Comparison of ENCODE assay signal across 8 mouse cellular contexts in genomic region chr9:121286325-121286901, GRCm38 (mm10). TPM values are rescaled to one million over a fixed set of nuclear protein-coding genes. Genes with fewer than 3 reads are reported as not detected.
DNase-seq lines count a peak whose midpoint lies in the region; ATAC-seq and TF ChIP-seq lines count a peak whose summit lies in the region.

No protein-coding gene starts in this region.

- intact Hi-C loops in gastrocnemius, postnatal 14 days (cut with DNase I; ENCODE audit: low total_unique reads), result no loop called here

- H3K4me3 ChIP-seq in lung, embryonic 15.5 days, result peak overlapping the region; percentile 47
- H3K4me3 ChIP-seq in lung, adult 2 months (replicated peaks; ENCODE audit: extremely low read depth, low read depth, low read length), result no peak overlapping the region
- H3K4me3 ChIP-seq in forebrain, embryonic 10.5 days, result peak overlapping the region; percentile 57
- H3K4me3 ChIP-seq in limb, embryonic 14.5 days (replicated peaks; ENCODE audit: low read length), result peak overlapping the region; percentile 45
- peak overlapping the region; percentile 49 for H3K4me3 ChIP-seq in neural tube, embryonic 15.5 days (replicated peaks)

- no peak for DNase-seq in lung, adult 2 months
- no peak for DNase-seq in forebrain, embryonic 10.5 days (ENCODE audit: extremely low spot score, low spot score)
- DNase-seq in limb, embryonic 14.5 days (ENCODE audit: low spot score), result no peak
- DNase-seq in urinary bladder, postnatal 36 days (ENCODE audit: low spot score in 2 of 2), result no peak
- no peak for DNase-seq in gastrocnemius, postnatal 14 days

- peaks cover 3% of the 10 kb centered on the region; the same call in 1 of the 2 replicates for H3K4me1 ChIP-seq in lung, embryonic 15.5 days
- peaks cover 4% of the 10 kb centered on the region; the same call in 1 of the 2 replicates for H3K4me1 ChIP-seq in lung, adult 2 months (ENCODE audit: control insufficient read depth, insufficient read depth, low read length)
- peaks cover 14% of the 10 kb centered on the region for H3K4me1 ChIP-seq in forebrain, embryonic 10.5 days
- H3K4me1 ChIP-seq in limb, embryonic 14.5 days (ENCODE audit: control insufficient read depth, insufficient read depth, low read length), result no peaks in the 10 kb centered on the region
- peaks cover 12% of the 10 kb centered on the region for H3K4me1 ChIP-seq in neural tube, embryonic 15.5 days

- WGBS in lung, embryonic 15.5 days, result 80% methylated on average over 3 of the region's 3 CpGs
- 81% methylated on average over 3 of the region's 3 CpGs for WGBS in lung, adult 2 months
- WGBS in forebrain, embryonic 10.5 days, result 77% methylated on average over 3 of the region's 3 CpGs
- 78% methylated on average over 3 of the region's 3 CpGs for WGBS in limb, embryonic 14.5 days
- 84% methylated on average over 3 of the region's 3 CpGs for WGBS in neural tube, embryonic 15.5 days

- no peaks in the 10 kb centered on the region for H3K36me3 ChIP-seq in lung, embryonic 15.5 days
- peaks cover 18% of the 10 kb centered on the region for H3K36me3 ChIP-seq in forebrain, embryonic 10.5 days (replicated peaks)
- no peaks in the 10 kb centered on the region for H3K36me3 ChIP-seq in limb, embryonic 14.5 days (ENCODE audit: control insufficient read depth, insufficient read depth, low read length)
- H3K36me3 ChIP-seq in neural tube, embryonic 15.5 days, result no peaks in the 10 kb centered on the region

- peak; percentile 20; the same call in 1 of the 2 replicates for ATAC-seq in lung, embryonic 15.5 days (ENCODE audit: borderline replicate concordance, extremely low read depth, low FRiP score, low TSS enrichment)
- ATAC-seq in limb, embryonic 14.5 days (ENCODE audit: low FRiP score, low read depth), result no peak
- ATAC-seq in neural tube, embryonic 15.5 days (ENCODE audit: low FRiP score), result peak; percentile 48; the same call in 1 of the 2 replicates
- ATAC-seq in monocyte, adult 5-6 weeks (replicated peaks; ENCODE audit: insufficient number of reproducible peaks, low FRiP score, low TSS enrichment, poor library complexity, severe bottlenecking), result no peak

- TF ChIP-seq POLR2A in lung, adult 2 months (IDR thresholded peaks at IDR 0.05; ENCODE audit: borderline replicate concordance, extremely low read depth, low read depth, low read length), result no peak
- no peak for TF ChIP-seq POLR2A in limb, embryonic 14.5 days (IDR thresholded peaks at IDR 0.05; ENCODE audit: borderline replicate concordance, extremely low read depth, insufficient read depth, insufficient read length)

- no peaks in the 10 kb centered on the region for H3K27me3 ChIP-seq in lung, embryonic 15.5 days
- H3K27me3 ChIP-seq in forebrain, embryonic 10.5 days (ENCODE audit: poor library complexity, severe bottlenecking), result no peaks in the 10 kb centered on the region
- H3K27me3 ChIP-seq in limb, embryonic 14.5 days (ENCODE audit: control insufficient read depth, insufficient read depth, low read length), result no peaks in the 10 kb centered on the region
- no peaks in the 10 kb centered on the region for H3K27me3 ChIP-seq in neural tube, embryonic 15.5 days (replicated peaks)

- no peaks in the 10 kb centered on the region for H3K9me3 ChIP-seq in lung, embryonic 15.5 days
- peaks cover 39% of the 10 kb centered on the region for H3K9me3 ChIP-seq in forebrain, embryonic 10.5 days
- no peaks in the 10 kb centered on the region for H3K9me3 ChIP-seq in limb, embryonic 14.5 days (ENCODE audit: control insufficient read depth, low read length)
- no peaks in the 10 kb centered on the region; the same call in 1 of the 2 replicates for H3K9me3 ChIP-seq in neural tube, embryonic 15.5 days (replicated peaks)

- peak overlapping the region; percentile 26; the same call in 1 of the 2 replicates for H3K9ac ChIP-seq in lung, embryonic 15.5 days
- H3K9ac ChIP-seq in limb, embryonic 14.5 days (ENCODE audit: low read depth, low read length, severe bottlenecking), result peak overlapping the region; percentile 58; the same call in 1 of the 2 replicates
- peak overlapping the region; percentile 51 for H3K9ac ChIP-seq in neural tube, embryonic 15.5 days (replicated peaks)

- peak overlapping the region; percentile 55 for H3K4me2 ChIP-seq in lung, embryonic 15.5 days
- peak overlapping the region; percentile 61 for H3K4me2 ChIP-seq in limb, embryonic 14.5 days (replicated peaks; ENCODE audit: low read depth, low read length, severe bottlenecking)
- peak overlapping the region; percentile 74 for H3K4me2 ChIP-seq in neural tube, embryonic 15.5 days

- no peak overlapping the region for H3K27ac ChIP-seq in lung, embryonic 15.5 days
- peak overlapping the region; percentile 87 for H3K27ac ChIP-seq in forebrain, embryonic 10.5 days
- no peak overlapping the region for H3K27ac ChIP-seq in limb, embryonic 14.5 days (replicated peaks; ENCODE audit: low read depth, low read length)
- peak overlapping the region; percentile 72 for H3K27ac ChIP-seq in neural tube, embryonic 15.5 days (replicated peaks)

- TF ChIP-seq CTCF in lung, adult 2 months (IDR thresholded peaks at IDR 0.05; ENCODE audit: insufficient read depth, low read length), result no peak

RNA-seq across cellular contexts. Expression of gene Ulk4, which starts 9.4 kb away (rescaled TPM):
- 149 and 164 TPM in 2 replicates for polyA plus RNA-seq in lung, embryonic 15.5 days (2015; fragmentation: Nextera tagmentation; extraction: Ambion mirVana)
- 10.6 and 14.9 TPM in 2 replicates for polyA plus RNA-seq in lung, adult 2 months (2012; rRNA removed)
- polyA plus RNA-seq in forebrain, embryonic 10.5 days (2016; fragmentation: Nextera tagmentation; extraction: Ambion mirVana), result 156 and 164 TPM in 2 replicates
- 6.4 and 7.2 TPM in 2 replicates for polyA plus RNA-seq in limb, embryonic 14.5 days (2012; rRNA removed)
- polyA plus RNA-seq in limb, embryonic 14.5 days (2014; fragmentation: Nextera tagmentation; extraction: Ambion mirVana), result 120 and 123 TPM in 2 replicates
- 62.5 and 71.2 TPM in 2 replicates for polyA plus RNA-seq in neural tube, embryonic 15.5 days (2015; fragmentation: Nextera tagmentation; extraction: Ambion mirVana)
- total RNA-seq in monocyte, adult 5-6 weeks (2017), result 1.1 to 7.0 TPM (median 3.2 TPM) in 3 replicates
- under 1 TPM; 0.31 to 0.41 TPM for total RNA-seq in gastrocnemius, postnatal 14 days (2021)

RNA-seq across cellular contexts. Expression of gene Trak1, which starts 10.9 kb away (rescaled TPM):
- polyA plus RNA-seq in lung, embryonic 15.5 days (2015; fragmentation: Nextera tagmentation; extraction: Ambion mirVana), result 24.1 and 25.3 TPM in 2 replicates
- polyA plus RNA-seq in lung, adult 2 months (2012; rRNA removed), result 73.9 and 88.5 TPM in 2 replicates
- polyA plus RNA-seq in forebrain, embryonic 10.5 days (2016; fragmentation: Nextera tagmentation; extraction: Ambion mirVana), result 24.7 and 27.4 TPM in 2 replicates
- 31.2 and 37.5 TPM in 2 replicates for polyA plus RNA-seq in limb, embryonic 14.5 days (2012; rRNA removed)
- polyA plus RNA-seq in limb, embryonic 14.5 days (2014; fragmentation: Nextera tagmentation; extraction: Ambion mirVana), result 20.0 and 20.8 TPM in 2 replicates
- polyA plus RNA-seq in neural tube, embryonic 15.5 days (2015; fragmentation: Nextera tagmentation; extraction: Ambion mirVana), result 50.9 and 52.9 TPM in 2 replicates
- total RNA-seq in monocyte, adult 5-6 weeks (2017), result 26.0 to 55.3 TPM (median 29.2 TPM) in 3 replicates
- 100 to 1,000 TPM; 167 to 178 TPM for total RNA-seq in gastrocnemius, postnatal 14 days (2021)

Comparison
In these comparisons a context has a peak if more than half of its experiments do, and no peak if none do; other contexts are left out.
1. ATAC-seq: peak in lung, embryonic 15.5 days (single experiment) and neural tube, embryonic 15.5 days (single experiment); none in limb, embryonic 14.5 days (single experiment) and monocyte, adult 5-6 weeks (single experiment).
2. H3K27ac ChIP-seq: peak in forebrain, embryonic 10.5 days (single experiment) and neural tube, embryonic 15.5 days (single experiment); none in lung, embryonic 15.5 days (single experiment) and limb, embryonic 14.5 days (single experiment).
3. Peak in every context shown above with its lines, with median percentiles within 50 percentile points of each other: H3K4me2 ChIP-seq and H3K9ac ChIP-seq.